In genomic region chr15:99284527-99285188, GRCm38 (mm10) we compare ENCODE assay signal across 9 mouse cellular contexts. TPM values are rescaled to one million over a fixed set of nuclear protein-coding genes. Genes with fewer than 3 reads are reported as not detected.
DNase-seq lines count a peak whose midpoint lies in the region; ATAC-seq and TF ChIP-seq lines count a peak whose summit lies in the region.
"Had no signal": no experiment of that assay in that cellular context is flagged by ENCODE, and none has a peak within 500 bp of the region (broad histone marks: within the 10 kb centered on the region; RNA-seq: fewer than 3 reads in every experiment).

No protein-coding gene starts in this region.

- no peak overlapping the region for H3K27ac ChIP-seq in heart, embryonic 13.5 days (replicated peaks)
- no peak overlapping the region for H3K27ac ChIP-seq in liver, adult 2 months (replicated peaks; ENCODE audit: insufficient read depth, low read depth, low read length)
- H3K27ac ChIP-seq in forebrain, embryonic 14.5 days (ENCODE audit: low read depth, low read length): no peak overlapping the region
- no peak overlapping the region for H3K27ac ChIP-seq in forebrain, embryonic 12.5 days
- H3K27ac ChIP-seq: limb, embryonic 12.5 days had no signal

- H3K9me3 ChIP-seq in heart, embryonic 13.5 days: no peaks in the 10 kb centered on the region
- no peaks in the 10 kb centered on the region for H3K9me3 ChIP-seq in forebrain, embryonic 14.5 days (replicated peaks; ENCODE audit: control insufficient read depth, low read length)
- no peaks in the 10 kb centered on the region for H3K9me3 ChIP-seq in forebrain, embryonic 12.5 days
- H3K9me3 ChIP-seq: limb, embryonic 12.5 days had no signal

- H3K4me1 ChIP-seq in heart, embryonic 13.5 days: peaks cover 13% of the 10 kb centered on the region
- 0 out of 2 replicates have a peak, but pooled peaks cover 1% of the 10 kb centered on the region for H3K4me1 ChIP-seq in liver, adult 2 months (ENCODE audit: control insufficient read depth, insufficient read depth, low read length)
- no peaks in the 10 kb centered on the region for H3K4me1 ChIP-seq in forebrain, embryonic 14.5 days (ENCODE audit: control insufficient read depth, insufficient read depth, low read length)
- H3K4me1 ChIP-seq in forebrain, embryonic 12.5 days: no peaks in the 10 kb centered on the region

- H3K4me2 ChIP-seq in heart, embryonic 13.5 days: peak overlapping the region; percentile 16; the same call in 1 of the 2 replicates
- H3K4me2 ChIP-seq in forebrain, embryonic 14.5 days (ENCODE audit: low read length): no peak overlapping the region
- H3K4me2 ChIP-seq in forebrain, embryonic 12.5 days: no peak overlapping the region
- H3K4me2 ChIP-seq: limb, embryonic 12.5 days had no signal

- H3K79me2 ChIP-seq in liver, adult 2 months (ENCODE audit: control insufficient read depth, insufficient read depth, low read length): no peaks in the 10 kb centered on the region

- H3K27me3 ChIP-seq in heart, embryonic 13.5 days (replicated peaks): peaks cover 9% of the 10 kb centered on the region; the same call in 1 of the 2 replicates
- H3K27me3 ChIP-seq in liver, adult 2 months (ENCODE audit: control insufficient read depth, insufficient read depth, low read length): no peaks in the 10 kb centered on the region
- H3K27me3 ChIP-seq in forebrain, embryonic 14.5 days (replicated peaks; ENCODE audit: control insufficient read depth, insufficient read depth, low read length): no peaks in the 10 kb centered on the region
- H3K27me3 ChIP-seq in forebrain, embryonic 12.5 days: no peaks in the 10 kb centered on the region

- no peak for TF ChIP-seq CTCF in liver, adult 2 months (IDR thresholded peaks at IDR 0.05; ENCODE audit: low read depth, low read length)

- peak overlapping the region; percentile 47; the same call in 1 of the 2 replicates for H3K9ac ChIP-seq in heart, embryonic 13.5 days
- H3K9ac ChIP-seq in liver, adult 2 months (ENCODE audit: low read depth, low read length): no peak overlapping the region
- H3K9ac ChIP-seq in forebrain, embryonic 14.5 days (ENCODE audit: low read length): no peak overlapping the region
- no peak overlapping the region for H3K9ac ChIP-seq in forebrain, embryonic 12.5 days
- H3K9ac ChIP-seq: limb, embryonic 12.5 days had no signal

- no peak for DNase-seq in heart, adult 9 months (ENCODE audit: low spot score in 2 of 2)
- peak; percentile 73 for DNase-seq in liver, adult 2 months (ENCODE audit: extremely low read depth, low read depth, low spot score)
- peak; percentile 73 for DNase-seq in retina, postnatal 1 day
- DNase-seq in forebrain, embryonic 14.5 days (ENCODE audit: low spot score): no peak
- DNase-seq in ovary, adult 18-20 months (ENCODE audit: low spot score): no peak

- WGBS in heart, embryonic 13.5 days: 33% methylated on average over 14 of the region's 14 CpGs
- WGBS in liver, adult 2 months: 33% methylated on average over 14 of the region's 14 CpGs
- 50% methylated on average over 14 of the region's 14 CpGs for WGBS in forebrain, embryonic 14.5 days
- 50% methylated on average over 14 of the region's 14 CpGs for WGBS in forebrain, embryonic 12.5 days

- no peak overlapping the region for H3K4me3 ChIP-seq in heart, embryonic 13.5 days
- H3K4me3 ChIP-seq in liver, adult 2 months (ENCODE audit: insufficient read depth, low read depth, low read length): no peak overlapping the region
- no peak overlapping the region for H3K4me3 ChIP-seq in forebrain, embryonic 14.5 days (ENCODE audit: low read depth, low read length)
- no peak overlapping the region for H3K4me3 ChIP-seq in forebrain, embryonic 12.5 days (replicated peaks)
- H3K4me3 ChIP-seq: limb, embryonic 12.5 days had no signal

- no peak for TF ChIP-seq POLR2A in liver, adult 2 months (IDR thresholded peaks at IDR 0.05; ENCODE audit: extremely low read depth, insufficient read depth, low read length)

- ATAC-seq in heart, embryonic 13.5 days (ENCODE audit: extremely low read depth, insufficient number of reproducible peaks, low FRiP score, low TSS enrichment): peak; percentile 40; the same call in 1 of the 2 replicates
- 0 out of 2 replicates have a peak, but pooled peaks have one; percentile 37 for ATAC-seq in erythroblast, adult 5-6 weeks (replicated peaks; ENCODE audit: low FRiP score, poor library complexity, severe bottlenecking)
- ATAC-seq in forebrain, embryonic 14.5 days: no peak
- ATAC-seq in forebrain, embryonic 12.5 days (ENCODE audit: low FRiP score): no peak

- H3K36me3 ChIP-seq in heart, embryonic 13.5 days: no peaks in the 10 kb centered on the region
- H3K36me3 ChIP-seq in liver, adult 2 months (ENCODE audit: control insufficient read depth, insufficient read depth, low read length): no peaks in the 10 kb centered on the region
- no peaks in the 10 kb centered on the region for H3K36me3 ChIP-seq in forebrain, embryonic 14.5 days (ENCODE audit: control insufficient read depth, insufficient read depth, low read length)
- no peaks in the 10 kb centered on the region for H3K36me3 ChIP-seq in forebrain, embryonic 12.5 days (replicated peaks)
- H3K36me3 ChIP-seq: limb, embryonic 12.5 days had no signal

RNA-seq across cellular contexts. Expression of gene Prpf40b, which starts 10.2 kb away (rescaled TPM):
- polyA plus RNA-seq in heart, embryonic 13.5 days (2015; fragmentation: Nextera tagmentation; extraction: Ambion mirVana): 37.4 and 41.5 TPM in 2 replicates
- 2.3 TPM in 1 of 2 replicates, not detected in the other for total RNA-seq in erythroblast, adult 5-6 weeks (2015; ENCODE audit: low replicate concordance)
- 1.4 and 2.0 TPM in 2 replicates for total RNA-seq in erythroblast, adult 5-6 weeks (2017; ENCODE audit: low replicate concordance)
- total RNA-seq in liver, adult 2 months (2014; rRNA removed): 7.9 and 8.6 TPM in 2 replicates
- polyA plus RNA-seq in liver, adult 2 months (2012; rRNA removed): 15.8 and 27.9 TPM in 2 replicates
- 57.2 and 81.8 TPM in 2 replicates for polyA plus RNA-seq in forebrain, embryonic 14.5 days (2014; fragmentation: Nextera tagmentation; extraction: Ambion mirVana)
- polyA plus RNA-seq in forebrain, embryonic 12.5 days (2016; fragmentation: Nextera tagmentation; extraction: Ambion mirVana): 86.9 and 88.2 TPM in 2 replicates

RNA-seq across cellular contexts. Expression of gene Fam186b, which starts 11.0 kb away (rescaled TPM):
- polyA plus RNA-seq in heart, embryonic 13.5 days (2015; fragmentation: Nextera tagmentation; extraction: Ambion mirVana): 0.40 and 0.52 TPM in 2 replicates
- total RNA-seq in erythroblast, adult 5-6 weeks (2015; ENCODE audit: low replicate concordance): 0.63 TPM in 1 of 2 replicates, not detected in the other
- not detected in 2 replicates for total RNA-seq in erythroblast, adult 5-6 weeks (2017; ENCODE audit: low replicate concordance)
- total RNA-seq in liver, adult 2 months (2014; rRNA removed): under 0.01 TPM in 1 of 2 replicates, not detected in the other
- 0.02 TPM in 1 of 2 replicates, not detected in the other for polyA plus RNA-seq in liver, adult 2 months (2012; rRNA removed)
- polyA plus RNA-seq in forebrain, embryonic 14.5 days (2014; fragmentation: Nextera tagmentation; extraction: Ambion mirVana): 0.11 and 0.52 TPM in 2 replicates
- 0.18 and 0.19 TPM in 2 replicates for polyA plus RNA-seq in forebrain, embryonic 12.5 days (2016; fragmentation: Nextera tagmentation; extraction: Ambion mirVana)
- polyA plus RNA-seq: limb, embryonic 12.5 days had no signal

RNA-seq across cellular contexts. Expression of gene Mcrs1, which starts 32.9 kb away (rescaled TPM):
- 149 TPM in 2 replicates for polyA plus RNA-seq in heart, embryonic 13.5 days (2015; fragmentation: Nextera tagmentation; extraction: Ambion mirVana)
- total RNA-seq in erythroblast, adult 5-6 weeks (2015; ENCODE audit: low replicate concordance): 13.8 and 14.2 TPM in 2 replicates
- 12.5 and 20.0 TPM in 2 replicates for total RNA-seq in erythroblast, adult 5-6 weeks (2017; ENCODE audit: low replicate concordance)
- total RNA-seq in liver, adult 2 months (2014; rRNA removed): 8.9 and 10.8 TPM in 2 replicates
- 12.3 and 15.0 TPM in 2 replicates for polyA plus RNA-seq in liver, adult 2 months (2012; rRNA removed)
- 241 and 247 TPM in 2 replicates for polyA plus RNA-seq in forebrain, embryonic 14.5 days (2014; fragmentation: Nextera tagmentation; extraction: Ambion mirVana)
- polyA plus RNA-seq in forebrain, embryonic 12.5 days (2016; fragmentation: Nextera tagmentation; extraction: Ambion mirVana): 185 and 188 TPM in 2 replicates

RNA-seq across cellular contexts. Expression of gene Kcnh3, which starts 60.0 kb away (rescaled TPM):
- 0.19 and 0.45 TPM in 2 replicates for polyA plus RNA-seq in heart, embryonic 13.5 days (2015; fragmentation: Nextera tagmentation; extraction: Ambion mirVana)
- total RNA-seq in erythroblast, adult 5-6 weeks (2015; ENCODE audit: low replicate concordance): not detected in 2 replicates
- total RNA-seq in erythroblast, adult 5-6 weeks (2017; ENCODE audit: low replicate concordance): not detected in 2 replicates
- 0.09 TPM in 1 of 2 replicates, not detected in the other for total RNA-seq in liver, adult 2 months (2014; rRNA removed)
- polyA plus RNA-seq in liver, adult 2 months (2012; rRNA removed): 0.06 TPM in 1 of 2 replicates, not detected in the other
- polyA plus RNA-seq in forebrain, embryonic 14.5 days (2014; fragmentation: Nextera tagmentation; extraction: Ambion mirVana): 3.3 and 3.6 TPM in 2 replicates
- 0.60 and 0.83 TPM in 2 replicates for polyA plus RNA-seq in forebrain, embryonic 12.5 days (2016; fragmentation: Nextera tagmentation; extraction: Ambion mirVana)

Comparison
In these comparisons a context has a peak if more than half of its experiments do, and no peak if none do; other contexts are left out.
1. ATAC-seq: peak in heart, embryonic 13.5 days (single experiment) and erythroblast, adult 5-6 weeks (single experiment); none in forebrain, embryonic 14.5 days (single experiment) and forebrain, embryonic 12.5 days (single experiment).
2. DNase-seq: peak in liver, adult 2 months (single experiment) and retina, postnatal 1 day (single experiment); none in heart, adult 9 months (0 of 2), forebrain, embryonic 14.5 days (single experiment) and ovary, adult 18-20 months (single experiment).